Mouse (Mus musculus) ES-E14 (cell line): ENCODE measurements around the gene Abcg1.

Experiments
- HCFC1 ChIP-seq: IDR thresholded peaks from 2 replicates; pipeline ENCODE4 v1.6.1; 2012; ENCODE audit warnings: low read length, inconsistent platforms, borderline replicate concordance; ENCODE audit not compliant: insufficient read depth
- MAFK ChIP-seq: IDR thresholded peaks from 2 replicates; pipeline ENCODE4 v1.6.1; 2014; ENCODE audit warnings: mild to moderate bottlenecking, low read depth, low read length, inconsistent platforms; ENCODE audit not compliant: insufficient read depth

DNA sequence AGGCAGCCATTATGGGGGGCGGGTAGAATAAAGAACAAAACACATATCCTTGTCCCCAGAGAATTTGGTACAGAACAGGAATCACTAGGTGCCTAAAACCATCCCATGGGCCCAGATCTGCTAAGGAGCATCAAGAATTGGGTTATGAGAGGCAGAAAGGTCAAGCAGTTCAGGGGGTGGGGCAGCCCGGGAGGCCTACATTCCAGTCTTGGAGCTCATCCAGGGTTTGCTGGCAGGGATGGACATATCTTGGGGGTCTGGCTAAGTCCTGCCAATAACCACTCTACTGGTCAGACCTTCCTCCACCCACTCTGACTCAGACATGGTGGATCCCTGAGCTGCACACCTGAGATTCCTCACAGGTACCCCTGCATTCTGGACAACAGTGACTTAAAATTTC, 37.4 kb upstream of the Abcg1 start:
- TF ChIP-seq MAFK (no peak), HCFC1 (no peak)
